Mouse (Mus musculus) kidney, adult 11 months (tissue): ENCODE measurements around the gene Acsm5.
A peak's percentile ranks its signal among the peaks of the same experiment; 100 is the strongest.

Source experiments
- DNase-seq: peaks from one replicate; pipeline ENCODE4 v3.0.0; 2022

Acsm5 gene

DNA sequence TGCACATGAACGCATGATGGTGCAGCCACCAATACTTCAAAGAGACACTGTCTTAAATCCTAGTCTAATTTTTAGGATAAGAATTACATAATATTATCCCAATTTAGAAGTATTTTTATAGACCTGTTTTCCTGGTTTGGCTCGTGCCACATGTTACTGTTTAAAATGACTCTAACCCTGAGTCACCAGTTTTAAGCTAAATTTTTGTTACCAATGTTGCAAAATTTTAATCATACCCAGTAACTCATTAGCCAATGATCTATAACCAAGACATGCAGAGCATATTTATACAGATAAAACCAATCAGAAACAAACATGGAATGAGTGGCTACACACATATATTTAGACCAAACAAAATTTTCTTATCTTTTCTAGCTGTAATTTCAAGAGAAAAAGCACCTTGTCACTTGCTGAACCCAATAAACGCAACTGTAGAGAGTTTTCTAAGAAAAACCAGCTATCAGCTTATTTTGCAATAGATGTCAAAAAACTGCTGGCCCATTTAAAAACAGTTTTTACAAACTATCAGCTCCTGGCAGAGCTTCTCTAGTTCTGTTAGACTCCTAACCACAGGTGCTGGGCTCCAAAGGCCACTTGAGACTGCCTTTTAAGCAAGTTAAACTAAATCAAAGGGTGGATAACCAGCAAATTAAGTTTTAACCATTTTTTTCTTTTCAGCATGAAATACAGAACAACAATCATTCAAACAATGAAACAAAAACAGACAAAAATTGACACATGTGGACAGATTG, 31.4 kb downstream of the Acsm5 start:
- DNase-seq: peak; percentile 29

DNA sequence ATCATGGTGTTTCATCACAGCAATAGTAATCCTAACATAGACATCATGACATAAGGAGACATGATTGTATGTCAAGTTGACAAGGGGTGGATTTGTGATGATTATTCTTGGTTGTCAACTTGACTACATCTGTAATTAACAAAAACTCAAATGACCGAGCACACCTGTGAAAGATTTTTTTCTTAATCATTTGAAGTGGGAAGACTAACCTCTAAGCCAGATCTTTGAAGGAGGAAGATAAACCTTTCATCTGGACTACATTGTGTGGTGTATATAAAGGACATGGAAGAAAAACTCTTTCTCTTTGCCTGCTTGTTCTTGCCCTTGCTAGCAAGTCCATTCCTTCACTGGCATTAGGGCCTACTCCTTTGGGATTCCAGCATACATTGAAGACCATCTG, 34.8 kb downstream of the Acsm5 start, which contains the start of gene Acsm2:
Acsm2 (plus strand) TSS at position 301 of the 400 bp plus-strand sequence.
- no peak for DNase-seq

DNA sequence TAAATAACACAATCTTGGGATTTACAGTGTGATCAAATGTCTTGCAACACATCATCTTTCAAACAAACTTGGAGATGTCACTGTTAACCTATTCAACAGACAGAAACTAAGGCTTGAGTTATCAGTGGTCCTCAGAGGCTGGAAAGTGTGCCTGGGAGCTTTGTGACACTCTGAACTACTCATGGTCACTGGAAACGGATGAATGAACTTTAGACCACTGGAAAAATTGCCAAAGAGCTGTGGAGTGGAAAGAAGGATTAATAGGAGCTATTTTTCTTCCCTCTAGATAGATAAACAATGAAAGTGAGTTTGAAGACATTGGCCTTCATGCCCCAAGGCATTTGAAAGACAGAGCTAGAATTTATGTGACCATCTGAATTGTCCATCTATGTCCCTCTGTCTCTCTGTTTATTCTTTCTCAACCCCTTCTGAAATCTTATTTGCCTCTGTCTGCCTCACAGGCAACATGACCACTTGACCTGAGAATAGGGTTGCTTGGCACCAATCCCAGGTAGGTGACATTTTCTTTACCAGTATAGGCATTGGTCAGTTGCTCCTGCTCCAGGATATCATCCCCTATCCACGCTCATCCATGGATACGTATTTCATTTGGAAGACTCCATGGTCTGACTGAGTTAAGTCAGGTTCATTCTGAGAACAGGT, 40.7 kb downstream of the Acsm5 start:
- DNase-seq: peak; percentile 27

DNA sequence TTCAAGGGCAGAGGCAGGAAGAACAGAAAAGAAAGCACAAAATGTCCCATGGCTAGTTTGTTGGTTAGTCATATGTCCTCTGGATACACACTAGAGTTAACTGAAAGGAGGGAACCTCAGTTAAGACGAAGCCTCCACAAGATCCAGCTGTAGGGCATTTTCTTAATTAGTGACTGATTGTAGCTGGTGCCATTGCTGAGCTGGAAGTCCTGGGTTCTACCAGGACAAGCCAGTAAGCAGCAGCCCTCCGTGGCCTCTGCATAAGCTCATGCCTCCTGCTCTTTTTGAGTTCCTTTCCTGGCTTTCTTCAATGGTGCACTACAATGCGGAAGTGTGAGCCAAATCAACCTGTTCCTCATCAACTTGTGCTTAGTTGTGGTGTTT, 41.2 kb downstream of the Acsm5 start:
- peak; percentile 26 for DNase-seq

DNA sequence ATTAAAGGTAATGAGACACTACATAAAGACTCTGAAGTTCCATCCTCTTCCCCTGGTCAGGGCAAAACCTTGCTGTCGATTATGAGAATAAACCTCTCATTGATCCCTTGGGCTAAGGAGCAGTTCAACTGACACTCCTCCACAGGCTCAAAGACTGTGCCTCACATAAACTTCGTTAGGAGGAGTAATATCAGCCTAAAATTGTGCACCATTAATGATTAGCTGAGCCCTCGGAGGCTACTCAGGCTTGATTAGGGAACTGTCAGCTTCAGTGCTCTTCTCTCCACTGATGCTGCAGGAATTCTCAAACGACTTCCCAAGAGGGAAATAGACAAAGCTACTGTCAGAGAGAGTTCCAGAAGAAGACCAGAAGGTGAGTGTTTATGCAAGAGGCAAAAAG, 42.2 kb downstream of the Acsm5 start:
- DNase-seq: no peak

DNA sequence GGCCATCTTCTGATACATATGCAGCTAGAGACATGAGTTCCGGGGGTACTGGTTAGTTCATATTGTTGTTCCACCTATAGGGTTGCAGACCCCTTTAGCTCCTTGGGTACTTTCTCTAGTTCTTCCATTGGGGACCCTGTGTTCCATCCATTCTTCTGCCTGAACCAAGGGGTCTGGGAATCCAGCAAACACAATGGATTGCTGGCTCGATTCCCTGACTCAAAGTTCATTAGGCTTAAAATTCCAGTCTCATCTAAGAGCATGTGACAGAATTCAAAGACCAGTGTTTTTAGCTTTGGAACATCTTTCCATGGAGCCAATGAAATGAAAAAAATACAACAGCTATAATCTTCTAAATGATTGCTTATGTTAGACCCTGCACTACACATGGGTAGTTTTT, 43.2 kb downstream of the Acsm5 start:
- peak; percentile 31 for DNase-seq

DNA sequence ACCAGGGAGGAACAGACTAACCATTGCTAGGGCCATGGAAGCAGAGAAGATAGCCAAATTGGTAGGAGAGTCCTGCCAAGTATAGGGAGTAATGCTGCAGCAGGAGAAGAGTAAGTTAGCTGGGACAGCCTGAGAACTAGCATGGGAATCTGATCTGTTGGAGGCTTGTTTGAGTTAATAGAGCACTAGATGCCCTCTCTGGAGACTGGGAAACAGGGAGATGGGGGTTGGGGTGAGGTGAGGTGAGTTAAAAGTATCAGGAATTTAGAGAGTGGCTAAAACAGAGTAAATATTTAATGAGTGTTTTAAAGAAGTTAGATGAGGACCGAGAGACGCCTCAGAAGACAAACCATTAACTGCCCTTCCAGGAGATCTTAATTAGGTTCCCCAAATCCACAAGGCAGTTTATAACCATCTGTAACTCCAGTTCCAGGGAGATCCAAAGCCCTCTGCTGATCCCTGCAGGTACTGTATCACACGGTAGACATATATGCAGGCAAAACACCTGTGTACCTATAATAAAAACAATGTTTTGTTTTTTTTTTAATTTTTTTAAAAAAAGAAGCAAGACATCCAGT, 75.4 kb downstream of the Acsm5 start:
- DNase-seq: peak; percentile 77
